Comparison of ENCODE assay signal across 9 mouse cellular contexts in the genomic region with DNA sequence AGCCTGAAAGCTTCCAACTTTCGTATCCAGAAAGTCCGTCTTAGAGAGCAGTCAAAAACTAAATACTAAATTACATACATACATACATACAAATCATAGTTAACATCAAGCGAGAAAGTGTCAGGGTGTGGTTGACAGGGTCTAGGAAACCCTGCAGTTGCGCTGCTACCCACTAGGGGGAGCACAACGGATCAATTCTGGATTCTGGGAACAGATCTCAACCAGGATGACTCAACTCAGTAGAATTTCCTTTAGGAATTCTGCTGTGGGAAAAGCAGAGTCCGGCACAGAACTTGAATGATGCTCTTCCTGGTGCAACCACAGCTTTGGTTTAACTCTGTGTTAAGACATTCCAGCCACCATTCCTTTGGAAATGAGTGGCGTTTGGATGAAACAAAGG. TPM values are rescaled to one million over a fixed set of nuclear protein-coding genes. Genes with fewer than 3 reads are reported as not detected.
DNase-seq lines count a peak whose midpoint lies in the region; TF ChIP-seq lines count a peak whose summit lies in the region.
"Had no signal": no experiment of that assay in that cellular context is flagged by ENCODE, and none has a peak within 500 bp of the region (broad histone marks: within the 10 kb centered on the region; RNA-seq: fewer than 3 reads in every experiment).

No protein-coding gene starts in this region.

- H3K9me3 ChIP-seq in ES-E14 (ENCODE audit: control insufficient read depth, insufficient read depth, low read depth, low read length): no peaks in the 10 kb centered on the region

- in situ Hi-C loops in ES-E14 (cut with MboI; ENCODE audit: low sequenced_read_pairs in 2 of 2, unreplicated experiment in 2 of 2): no loop called here

- H3K9ac ChIP-seq in ES-E14 (ENCODE audit: insufficient read depth, low read depth, low read length, poor library complexity, severe bottlenecking): no peak overlapping the region

- no peak overlapping the region for H3K27ac ChIP-seq in ES-E14 (ENCODE audit: insufficient read depth, low read depth, low read length, poor library complexity, severe bottlenecking)

- H3K4me1 ChIP-seq in ES-E14 (ENCODE audit: control insufficient read depth in 2 of 2, insufficient read depth in 2 of 2, low read length in 2 of 2, poor library complexity in 1 of 2): peaks cover 0 to 7% of the 10 kb centered on the region in 2 experiments; a peak in 1 of 4 replicates
- H3K4me1 ChIP-seq in lung, adult 2 months (ENCODE audit: control insufficient read depth, insufficient read depth, low read length): peaks cover 12% of the 10 kb centered on the region

- no peak for TF ChIP-seq POLR2A in lung, adult 2 months (IDR thresholded peaks at IDR 0.05; ENCODE audit: borderline replicate concordance, extremely low read depth, low read depth, low read length)

- H3K36me3 ChIP-seq in ES-E14 (ENCODE audit: control insufficient read depth, insufficient read depth, low read length, poor library complexity, severe bottlenecking): 0 out of 2 replicates have a peak, but pooled peaks cover 2% of the 10 kb centered on the region

- H3K4me3 ChIP-seq in ES-E14 (ENCODE audit: insufficient read depth in 1 of 2, low read depth in 1 of 2, low read length in 2 of 2, poor library complexity in 1 of 2, severe bottlenecking in 1 of 2): no peak overlapping the region
- no peak overlapping the region for H3K4me3 ChIP-seq in lung, adult 2 months (replicated peaks; ENCODE audit: extremely low read depth, low read depth, low read length)

- 25% methylated on average over 7 of the region's 7 CpGs for WGBS in lung, adult 2 months

- peak; percentile 89 for TF ChIP-seq CTCF in lung, adult 2 months (IDR thresholded peaks at IDR 0.05; ENCODE audit: insufficient read depth, low read length)

- DNase-seq in 3134 (ENCODE audit: extremely low read depth, insufficient read length, low spot score) (peak; percentile 80), ES-E14 (ENCODE audit: low read depth, low spot score) (peak; percentile 65)
- DNase-seq in embryo, embryonic 10 days (ENCODE audit: low spot score): peak; percentile 74
- peak; percentile 83 to 90 for DNase-seq in heart, adult 18-20 months
- DNase-seq in kidney, postnatal 25 days: peak; percentile 61 to 73
- peak; percentile 69 for DNase-seq in lung, adult 2 months
- DNase-seq in right cerebral cortex, postnatal 4 days: peak; percentile 30
- DNase-seq in spleen, adult 12 weeks (ENCODE audit: low spot score): no peak

TF ChIP-seq in ES-E14, 5 proteins besides CTCF, POLR2A, EP300 and RAD21:
- TF ChIP-seq MAFK (IDR thresholded peaks at IDR 0.05; ENCODE audit: insufficient read depth, low read depth, low read length) (no peak), CHD2 (IDR thresholded peaks at IDR 0.05; ENCODE audit: low read depth, low read length) (no peak), ZC3H11A (IDR thresholded peaks at IDR 0.05; ENCODE audit: borderline replicate concordance, low read depth, low read length) (no peak), ZNF384 (IDR thresholded peaks at IDR 0.05; ENCODE audit: low read depth, low read length) (no peak), HCFC1 (IDR thresholded peaks at IDR 0.05; ENCODE audit: borderline replicate concordance, insufficient read depth, low read length) (no peak)

RNA-seq across cellular contexts. Expression of a gene that starts 2.3 kb away (rescaled TPM):
- total RNA-seq in ES-E14 (2012; rRNA removed): 14.4 and 37.2 TPM in 2 replicates
- total RNA-seq in heart, adult 18-20 months (2021): 10 to 100 TPM; 52.4 to 78.2 TPM
- polyA plus RNA-seq in lung, adult 2 months (2012; rRNA removed): 232 and 357 TPM in 2 replicates

RNA-seq across cellular contexts. Expression of a gene that starts 32.3 kb away (rescaled TPM):
- 152 and 388 TPM in 2 replicates for total RNA-seq in ES-E14 (2012; rRNA removed)
- total RNA-seq in heart, adult 18-20 months (2021): 100 to 1,000 TPM in 1 of 2 experiments, 10 to 100 TPM in 1; 92.1 to 100 TPM
- polyA plus RNA-seq in lung, adult 2 months (2012; rRNA removed): 61.1 and 79.5 TPM in 2 replicates

RNA-seq across cellular contexts. Expression of a gene that starts 54.1 kb away (rescaled TPM):
- not detected in 2 replicates for total RNA-seq in ES-E14 (2012; rRNA removed)
- total RNA-seq in heart, adult 18-20 months (2021): not detected
- not detected in 2 replicates for polyA plus RNA-seq in lung, adult 2 months (2012; rRNA removed)
- total RNA-seq: hematopoietic stem cell, adult 5-6 weeks had no signal
